Mouse (Mus musculus): ENCODE data around the gene Ror1.
A peak's percentile ranks its signal among the peaks of the same experiment; 100 is the strongest.

The Ror1 gene

DNA sequence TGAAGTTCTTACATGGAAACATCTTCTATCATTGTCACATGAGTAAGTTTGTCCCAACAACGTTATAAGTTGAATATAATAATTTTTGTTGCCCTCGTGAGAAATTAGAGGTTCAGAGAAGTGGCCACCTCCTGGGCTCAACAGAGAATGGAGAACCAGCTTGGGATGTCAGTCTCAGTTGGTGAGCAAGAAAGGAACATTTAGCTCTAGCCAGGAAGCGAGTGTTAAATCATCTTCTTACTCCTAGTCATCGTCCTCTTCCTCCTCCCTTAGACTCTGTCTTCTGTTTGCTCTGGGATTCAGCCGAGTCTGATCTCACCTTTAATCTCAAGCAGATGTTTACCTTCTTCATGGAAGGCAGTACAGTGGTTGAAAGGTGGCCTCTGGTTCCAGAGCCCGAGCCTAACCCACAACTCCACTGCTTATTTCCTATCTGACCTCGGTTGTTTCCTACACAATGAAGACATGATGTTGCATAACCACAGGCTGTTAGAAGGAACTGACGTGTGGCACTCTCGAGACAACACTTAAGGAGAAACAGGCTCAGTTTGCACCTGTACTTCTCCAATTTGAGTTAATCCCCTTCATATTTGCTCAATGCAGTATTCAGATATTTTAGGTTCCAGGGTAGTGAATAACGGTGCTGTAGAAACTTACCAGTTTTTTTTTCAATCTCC is 175.6 kb downstream of the Ror1 start:
- no peak for DNase-seq

- DNase-seq, result no peak
These were observed 176.1 kb downstream of the Ror1 start for GRCm38 (mm10) chr4:100271736-100272127.

DNA sequence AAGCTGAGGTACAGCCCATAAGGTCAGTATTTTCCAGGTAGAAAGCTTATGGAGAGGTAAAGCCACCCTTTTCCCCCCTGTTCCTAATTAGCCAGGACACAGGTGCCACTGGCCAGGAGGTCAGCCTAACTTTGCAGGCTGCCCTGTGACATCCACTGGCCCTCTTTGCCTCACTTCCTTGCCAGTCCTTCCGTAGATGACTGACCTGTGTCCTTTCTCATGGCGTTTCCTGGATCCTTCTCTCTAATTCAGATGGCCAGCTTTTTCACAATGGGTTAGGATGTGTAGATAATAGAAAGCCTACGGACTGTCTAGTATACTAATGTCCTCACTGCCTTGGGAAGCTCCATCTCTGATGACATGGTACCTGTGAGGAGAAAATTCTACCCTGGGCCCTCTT is 177.8 kb downstream of the Ror1 start:
- DNase-seq, result no peak

GRCm38 (mm10) chr4:100273807-100274480 is 178.4 kb downstream of the Ror1 start:
- DNase-seq, result no peak

- DNase-seq, result peak; percentile 64 to 67
These were observed 180.9 kb downstream of the Ror1 start for GRCm38 (mm10) chr4:100276482-100276881.

DNA sequence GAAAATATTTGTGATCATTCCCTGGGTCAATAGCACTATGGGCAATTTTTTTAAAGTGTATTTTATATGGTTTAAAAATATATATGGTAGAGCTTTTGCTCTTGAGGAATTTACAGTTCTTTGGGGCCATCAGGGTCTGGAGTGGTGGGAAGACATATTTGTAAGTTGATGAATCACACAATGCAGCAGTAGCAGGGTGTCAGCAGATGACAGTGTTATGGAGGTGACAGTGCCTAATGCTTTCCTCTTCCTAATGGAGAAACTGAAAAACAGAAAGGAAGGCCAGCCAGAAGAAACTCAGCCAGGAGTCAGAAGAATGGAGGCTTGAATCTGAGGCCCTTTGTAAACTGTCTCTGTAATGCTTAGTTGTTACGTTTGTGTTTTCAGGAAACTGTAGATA is 181.4 kb downstream of the Ror1 start:
- DNase-seq, result no peak

- no peak for DNase-seq
These were observed 187.7 kb downstream of the Ror1 start for GRCm38 (mm10) chr4:100283171-100283880.

- no peak for DNase-seq
These were observed 188.9 kb downstream of the Ror1 start for GRCm38 (mm10) chr4:100284528-100284927.

DNA sequence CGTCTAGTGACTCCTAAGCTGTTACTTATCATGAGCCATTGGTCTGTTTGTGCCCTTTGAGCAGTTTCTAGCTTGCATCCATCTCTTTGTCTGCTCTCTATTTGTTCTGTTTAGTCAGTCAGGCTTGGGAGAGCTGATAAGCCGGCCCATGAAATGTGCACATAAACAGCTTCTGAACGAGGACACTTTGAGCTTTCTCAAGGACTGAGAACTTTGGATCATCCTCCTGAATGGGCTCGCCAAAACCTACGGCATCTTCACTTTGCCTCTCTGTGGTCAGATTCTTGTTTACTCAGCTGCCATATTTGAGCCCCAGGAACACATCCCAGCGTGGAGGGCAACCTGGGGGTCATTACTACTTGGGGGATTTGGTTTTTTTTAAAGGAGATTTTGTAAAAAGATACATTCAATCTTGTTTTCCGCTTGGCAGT is 190.5 kb downstream of the Ror1 start:
- DNase-seq, result no peak

- no peak for DNase-seq
These were observed 191.2 kb downstream of the Ror1 start for GRCm38 (mm10) chr4:100286800-100287199.

DNA sequence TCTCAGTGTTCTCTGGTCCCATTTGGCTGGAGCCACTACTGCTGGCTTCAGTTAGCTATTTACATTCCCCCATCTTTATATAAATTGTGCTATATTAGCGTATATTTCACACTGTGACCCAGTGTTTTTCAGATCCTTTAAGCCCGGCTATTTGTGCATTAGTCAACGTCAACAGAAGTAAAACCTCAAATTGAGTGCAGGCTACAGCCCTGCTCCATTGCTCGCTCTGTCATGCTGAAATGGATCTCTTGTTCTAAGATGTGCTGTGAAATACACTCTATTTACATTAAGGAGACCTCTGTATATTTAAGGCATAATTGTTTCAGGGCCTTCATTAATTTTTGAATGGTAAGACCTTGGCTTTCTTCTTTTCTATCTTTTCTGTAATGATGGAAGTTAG is 192.2 kb downstream of the Ror1 start:
- DNase-seq, result no peak

DNA sequence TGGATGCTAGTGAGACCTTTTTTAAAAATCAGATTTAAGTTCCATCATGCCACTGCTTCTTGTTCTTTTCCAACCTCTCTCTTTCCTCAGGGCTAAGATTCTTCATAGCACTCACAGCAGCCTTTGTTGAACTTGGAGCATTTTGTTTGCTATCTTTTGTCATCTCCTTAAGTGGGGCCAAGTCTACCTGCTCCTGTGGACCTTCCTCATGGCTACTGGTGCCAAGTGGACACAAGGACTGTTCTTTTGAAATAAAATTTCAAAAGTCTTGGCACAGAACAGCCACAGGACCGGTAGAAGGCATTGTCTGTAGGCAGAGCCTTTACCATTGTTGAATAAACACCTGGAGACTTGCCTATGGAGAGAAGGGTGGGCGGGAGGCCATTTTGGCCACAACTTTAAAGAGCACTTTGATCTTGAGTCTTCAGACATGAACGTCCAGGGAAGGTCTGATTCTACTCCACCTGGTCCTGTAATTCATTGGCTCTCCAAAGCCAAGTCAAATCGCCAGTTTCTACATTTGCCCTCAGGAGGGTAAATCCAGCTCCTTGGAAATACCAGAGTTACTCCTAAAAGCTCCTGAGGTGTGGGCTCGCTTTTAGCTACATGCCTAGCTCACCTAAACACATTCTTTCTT is 195.5 kb downstream of the Ror1 start:
- DNase-seq, result no peak

- DNase-seq, result no peak
These were observed 202.1 kb downstream of the Ror1 start for GRCm38 (mm10) chr4:100297678-100298077.

DNA sequence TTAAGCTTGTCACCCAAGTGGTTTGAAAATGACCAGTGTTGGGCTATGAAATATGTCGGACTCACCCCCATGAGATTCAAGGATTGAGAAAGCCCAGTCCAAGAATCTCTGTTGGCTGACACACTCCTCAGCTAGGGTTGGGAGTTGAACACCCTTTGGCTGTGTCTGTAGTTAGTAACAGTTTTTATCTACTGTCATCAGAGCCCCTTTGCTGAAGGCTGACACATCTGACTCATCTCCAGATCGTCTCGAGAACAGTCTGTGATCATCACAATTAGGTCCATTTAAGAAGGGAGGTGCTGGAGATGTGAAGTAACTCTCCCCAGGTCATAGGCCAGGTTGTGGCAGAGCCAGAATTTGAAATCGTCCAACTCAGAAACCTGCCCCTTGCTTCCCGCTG is 203.0 kb downstream of the Ror1 start:
- no peak for DNase-seq

GRCm38 (mm10) chr4:100300171-100300570 is 204.6 kb downstream of the Ror1 start:
- DNase-seq, result no peak

DNA sequence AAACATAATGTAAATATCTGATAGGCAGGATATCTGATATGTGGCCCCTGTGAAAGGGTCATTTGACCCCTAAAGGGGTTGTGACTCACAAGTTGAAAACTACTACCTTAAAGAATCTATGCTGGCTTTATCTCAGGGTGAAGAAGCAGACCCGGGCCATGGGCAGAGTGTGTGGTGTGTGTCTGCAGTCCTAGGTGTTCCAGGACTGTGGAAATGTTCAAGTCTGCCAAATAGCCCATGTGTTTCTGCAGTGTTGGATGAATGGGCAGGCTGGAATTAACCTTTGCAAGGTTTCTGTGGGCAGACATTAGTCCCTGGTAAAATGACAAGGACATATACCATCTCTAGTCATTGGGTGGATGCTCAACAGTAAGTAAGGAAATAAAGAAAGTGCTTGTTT is 205.8 kb downstream of the Ror1 start:
- DNase-seq, result no peak

DNA sequence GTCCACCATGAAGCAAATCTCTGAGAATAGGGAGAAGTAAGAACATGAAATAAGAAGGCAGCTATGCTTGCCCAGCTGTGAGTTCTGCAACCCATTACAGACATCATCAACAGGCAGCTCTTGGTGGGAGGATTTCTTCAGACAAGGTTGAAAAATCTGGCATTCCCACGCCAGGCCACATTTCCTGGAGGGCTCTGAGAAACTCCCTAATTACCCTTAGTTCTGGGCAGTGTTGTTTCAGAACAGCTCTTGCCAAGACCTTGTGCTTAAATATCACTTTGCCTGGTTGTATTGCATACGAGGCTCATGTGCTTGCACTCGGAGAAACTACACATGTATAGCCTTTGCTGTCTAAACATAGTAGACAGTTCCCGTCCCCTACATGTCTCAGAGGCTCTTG is 211.8 kb downstream of the Ror1 start:
- DNase-seq, result no peak

GRCm38 (mm10) chr4:100311775-100312537 is 216.4 kb downstream of the Ror1 start:
- DNase-seq, result no peak

DNA sequence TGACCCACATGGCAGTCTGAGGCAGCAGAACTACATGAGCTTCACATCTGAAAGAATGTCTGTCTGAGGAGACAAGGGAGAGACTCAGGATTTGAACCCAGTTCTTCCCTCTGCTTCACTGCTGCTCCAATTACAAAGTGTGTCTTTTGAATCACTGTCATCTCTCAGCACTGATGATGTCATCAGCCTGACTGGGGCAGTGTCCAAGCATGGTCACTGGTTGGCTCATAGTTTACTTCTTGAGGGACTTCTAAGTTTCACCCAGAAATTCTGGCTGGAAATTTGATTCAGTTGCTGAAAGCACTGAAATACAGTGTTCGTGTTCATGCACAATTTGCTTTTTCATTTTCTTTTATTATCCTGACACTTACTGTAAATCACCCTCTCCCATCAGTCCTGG is 219.5 kb downstream of the Ror1 start:
- no peak for DNase-seq

DNA sequence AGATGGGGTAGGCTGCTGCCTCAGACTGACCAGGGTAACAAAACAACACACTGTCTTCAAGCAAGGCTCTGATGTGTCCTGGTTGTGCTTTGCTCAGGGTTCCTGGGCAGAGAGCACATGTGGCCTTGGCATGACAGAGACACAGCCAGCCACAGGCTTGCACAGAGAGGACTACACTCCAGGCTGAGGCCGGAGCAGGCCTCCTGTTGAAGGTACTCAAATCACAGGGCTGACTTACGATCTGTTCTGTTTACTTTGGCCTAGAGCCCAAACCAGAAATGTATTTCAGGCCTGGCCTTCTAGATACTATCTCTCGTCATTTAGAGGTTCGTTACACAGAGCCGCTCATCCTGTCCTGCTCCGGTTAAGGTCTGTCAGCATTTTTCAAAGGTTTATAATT is 226.2 kb downstream of the Ror1 start:
- DNase-seq, result peak; percentile 21 to 23

GRCm38 (mm10) chr4:100324719-100325515 is 229.3 kb downstream of the Ror1 start:
- no peak for DNase-seq
